Mouse (Mus musculus): ENCODE data around the gene Evi5l. TPM values are rescaled to one million over a fixed set of nuclear protein-coding genes. Genes with fewer than 3 reads are reported as not detected.

The Evi5l gene
- polyA plus RNA-seq, 1 experiment from 2014 or later: 11.8 TPM

DNA sequence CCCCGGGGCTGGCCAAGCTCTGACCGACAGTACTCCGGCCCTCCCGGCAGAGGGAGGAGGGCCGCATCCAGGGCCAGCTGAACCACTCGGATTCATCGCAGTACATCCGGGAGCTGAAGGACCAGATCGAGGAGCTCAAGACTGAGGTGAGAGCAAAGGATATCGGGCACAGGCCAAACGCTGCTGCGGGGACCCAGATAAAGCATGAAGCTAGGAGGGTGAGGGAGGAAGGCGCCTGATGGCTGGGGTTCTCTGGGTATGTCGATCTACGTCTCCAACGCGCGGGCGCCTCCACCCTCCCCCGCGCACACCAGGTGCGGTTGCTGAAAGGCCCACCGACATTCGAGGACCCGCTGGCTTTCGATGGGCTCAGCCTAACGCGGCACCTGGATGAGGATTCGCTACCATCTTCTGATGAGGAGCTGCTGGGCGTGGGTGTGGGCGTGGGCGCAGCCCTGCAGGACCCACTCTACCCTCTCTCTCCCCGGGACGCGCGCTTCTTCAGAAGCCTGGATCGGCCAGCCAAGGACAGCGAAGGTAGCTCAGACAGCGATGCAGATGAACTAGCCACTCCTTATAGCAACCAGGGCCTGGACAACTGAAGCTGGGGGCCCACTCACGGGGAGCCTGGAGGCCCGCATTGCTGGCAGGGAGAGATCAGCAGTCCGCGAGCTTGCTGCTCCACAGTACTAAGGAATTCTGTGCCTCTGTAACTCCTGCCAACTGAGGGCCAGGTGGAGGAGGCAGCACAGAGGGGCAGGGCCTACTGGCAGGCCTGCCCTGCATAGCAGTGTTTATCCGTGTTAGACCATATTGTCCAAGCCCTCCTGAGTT, 40.0 kb downstream of the Evi5l start:
- no peak for ATAC-seq (ENCODE audit: insufficient number of reproducible peaks, insufficient read depth, low FRiP score, low read depth)
- peak overlapping the region; percentile 59 for H3K9ac ChIP-seq (ENCODE audit: low read length)

DNA sequence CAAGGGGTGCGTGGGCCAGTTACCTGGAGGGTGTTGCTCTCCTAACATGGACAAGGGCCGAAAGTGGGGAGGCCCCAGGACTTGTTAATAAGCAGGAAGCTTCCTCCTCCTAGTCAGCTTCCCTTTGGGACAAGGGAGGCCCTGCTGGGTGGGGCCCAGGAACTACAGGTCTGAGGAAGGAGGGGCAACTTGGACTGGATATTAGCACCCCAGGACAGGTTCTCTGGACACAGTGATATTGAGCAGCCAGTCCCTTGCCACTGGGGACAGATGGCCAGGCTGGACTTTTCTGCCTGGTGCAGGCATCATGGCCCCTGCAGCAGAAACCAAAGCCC, 40.6 kb downstream of the Evi5l start:
- Histone ChIP-seq H3K27ac (replicated peaks in 1 of 2; ENCODE audit: control insufficient read depth in 1 of 2, insufficient read depth in 1 of 2, low read depth in 2 of 2, low read length in 2 of 2) (no peak overlapping the region), H3K27me3 (ENCODE audit: control insufficient read depth, insufficient read depth, low read length) (peaks cover 35% of the 10 kb centered on the region), H3K9me3 (ENCODE audit: control insufficient read depth, low read length) (no peaks in the 10 kb centered on the region), H3K9ac (ENCODE audit: low read length) (peak overlapping the region; percentile 59; the same call in 1 of the 2 replicates), H3K36me3 (ENCODE audit: control insufficient read depth, insufficient read depth, low read length) (peaks cover 4% of the 10 kb centered on the region; the same call in 1 of the 2 replicates), H3K4me1 (ENCODE audit: control insufficient read depth in 2 of 2, insufficient read depth in 2 of 2, low read length in 2 of 2) (peaks cover 4 to 11% of the 10 kb centered on the region in 2 experiments), H3K4me2 (ENCODE audit: low read length) (no peak overlapping the region), H3K4me3 (ENCODE audit: control insufficient read depth in 1 of 2, insufficient read depth in 1 of 2, low read depth in 1 of 2, low read length in 2 of 2) (no peak overlapping the region)
- ATAC-seq (ENCODE audit: insufficient number of reproducible peaks, insufficient read depth, low FRiP score, low read depth): no peak
- WGBS: 48% methylated on average over 2 of the region's 2 CpGs

More for the DNA sequence above, 40.0 kb downstream of the Evi5l start:
- peaks cover 4 to 11% of the 10 kb centered on the region in 2 experiments for H3K4me1 ChIP-seq (ENCODE audit: control insufficient read depth in 2 of 2, insufficient read depth in 2 of 2, low read length in 2 of 2)
- 9% methylated on average over 44 of the region's 44 CpGs for WGBS
- peaks cover 35% of the 10 kb centered on the region for H3K27me3 ChIP-seq (ENCODE audit: control insufficient read depth, insufficient read depth, low read length)
- H3K4me2 ChIP-seq (ENCODE audit: low read length): peak overlapping the region; percentile 59
- H3K27ac ChIP-seq (replicated peaks in 1 of 2; ENCODE audit: control insufficient read depth in 1 of 2, insufficient read depth in 1 of 2, low read depth in 2 of 2, low read length in 2 of 2): no peak overlapping the region
- peaks cover 4% of the 10 kb centered on the region; the same call in 1 of the 2 replicates for H3K36me3 ChIP-seq (ENCODE audit: control insufficient read depth, insufficient read depth, low read length)
- no peaks in the 10 kb centered on the region for H3K9me3 ChIP-seq (ENCODE audit: control insufficient read depth, low read length)
- peak overlapping the region; percentile 11 to 24; a peak in 3 of 4 replicates for H3K4me3 ChIP-seq (ENCODE audit: control insufficient read depth in 1 of 2, insufficient read depth in 1 of 2, low read depth in 1 of 2, low read length in 2 of 2)

DNA sequence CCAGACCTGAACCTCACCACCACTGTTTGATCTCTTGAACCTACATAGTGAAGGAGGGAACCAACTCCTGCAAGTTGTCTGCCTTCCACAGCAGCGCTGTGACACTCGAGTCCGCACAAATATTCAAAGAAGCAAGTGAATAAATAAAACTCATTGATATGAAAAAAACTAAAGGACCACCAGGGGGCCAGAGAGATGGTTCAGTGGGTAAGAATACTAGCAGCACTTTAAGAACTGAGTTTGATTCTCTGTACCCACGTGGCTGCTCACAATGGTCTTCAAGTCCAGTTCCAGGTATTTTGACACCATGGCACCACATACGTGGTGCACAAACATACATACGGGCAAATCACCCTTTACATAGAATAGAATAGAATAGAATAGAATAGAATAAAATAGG, 44.7 kb downstream of the Evi5l start:
- H3K27ac ChIP-seq (replicated peaks in 1 of 2; ENCODE audit: control insufficient read depth in 1 of 2, insufficient read depth in 1 of 2, low read depth in 2 of 2, low read length in 2 of 2): no peak overlapping the region
- no peaks in the 10 kb centered on the region for H3K36me3 ChIP-seq (ENCODE audit: control insufficient read depth, insufficient read depth, low read length)
- H3K4me3 ChIP-seq (ENCODE audit: control insufficient read depth in 1 of 2, insufficient read depth in 1 of 2, low read depth in 1 of 2, low read length in 2 of 2): no peak overlapping the region
- H3K9ac ChIP-seq (ENCODE audit: low read length): no peak overlapping the region
- no peaks in the 10 kb centered on the region for H3K9me3 ChIP-seq (ENCODE audit: control insufficient read depth, low read length)
- peaks cover 42% of the 10 kb centered on the region for H3K27me3 ChIP-seq (ENCODE audit: control insufficient read depth, insufficient read depth, low read length)
- ATAC-seq (ENCODE audit: insufficient number of reproducible peaks, insufficient read depth, low FRiP score, low read depth): no peak
- 74% methylated on average over 6 of the region's 6 CpGs for WGBS
- peaks cover 17 to 26% of the 10 kb centered on the region in 2 experiments for H3K4me1 ChIP-seq (ENCODE audit: control insufficient read depth in 2 of 2, insufficient read depth in 2 of 2, low read length in 2 of 2)
- no peak overlapping the region for H3K4me2 ChIP-seq (ENCODE audit: low read length)

DNA sequence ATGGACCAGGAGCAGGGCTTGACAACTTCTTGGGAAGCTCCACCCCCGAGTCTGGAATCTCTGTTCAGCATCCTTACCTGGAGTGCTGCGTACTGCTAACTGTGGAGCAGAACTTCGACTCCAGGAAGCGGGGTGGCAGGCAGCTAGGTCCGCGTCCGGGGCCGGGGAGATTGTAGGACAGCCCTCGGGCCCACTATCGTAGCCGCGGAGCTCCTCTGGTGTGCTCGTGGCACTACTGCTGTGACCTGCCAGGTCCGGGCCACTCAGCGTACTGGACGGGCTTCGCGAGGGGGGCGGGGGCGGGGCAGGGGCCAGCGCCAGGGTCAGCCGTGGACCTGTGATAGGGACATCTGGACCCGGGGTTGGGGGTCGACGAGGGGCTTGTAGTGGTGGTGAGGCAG, 46.4 kb downstream of the Evi5l start:
- H3K9me3 ChIP-seq (ENCODE audit: control insufficient read depth, low read length): no peaks in the 10 kb centered on the region
- peaks cover 46% of the 10 kb centered on the region for H3K27me3 ChIP-seq (ENCODE audit: control insufficient read depth, insufficient read depth, low read length)
- no peak overlapping the region for H3K27ac ChIP-seq (replicated peaks in 1 of 2; ENCODE audit: control insufficient read depth in 1 of 2, insufficient read depth in 1 of 2, low read depth in 2 of 2, low read length in 2 of 2)
- H3K4me3 ChIP-seq (ENCODE audit: control insufficient read depth in 1 of 2, insufficient read depth in 1 of 2, low read depth in 1 of 2, low read length in 2 of 2): peak overlapping the region; percentile 35 to 45; a peak in 3 of 4 replicates
- no peaks in the 10 kb centered on the region for H3K36me3 ChIP-seq (ENCODE audit: control insufficient read depth, insufficient read depth, low read length)
- H3K9ac ChIP-seq (ENCODE audit: low read length): peak overlapping the region; percentile 41
- H3K4me2 ChIP-seq (ENCODE audit: low read length): peak overlapping the region; percentile 75
- H3K4me1 ChIP-seq (ENCODE audit: control insufficient read depth in 2 of 2, insufficient read depth in 2 of 2, low read length in 2 of 2): peaks cover 13 to 21% of the 10 kb centered on the region in 2 experiments
- 2% methylated on average over 25 of the region's 25 CpGs for WGBS
- no peak for ATAC-seq (ENCODE audit: insufficient number of reproducible peaks, insufficient read depth, low FRiP score, low read depth)

DNA sequence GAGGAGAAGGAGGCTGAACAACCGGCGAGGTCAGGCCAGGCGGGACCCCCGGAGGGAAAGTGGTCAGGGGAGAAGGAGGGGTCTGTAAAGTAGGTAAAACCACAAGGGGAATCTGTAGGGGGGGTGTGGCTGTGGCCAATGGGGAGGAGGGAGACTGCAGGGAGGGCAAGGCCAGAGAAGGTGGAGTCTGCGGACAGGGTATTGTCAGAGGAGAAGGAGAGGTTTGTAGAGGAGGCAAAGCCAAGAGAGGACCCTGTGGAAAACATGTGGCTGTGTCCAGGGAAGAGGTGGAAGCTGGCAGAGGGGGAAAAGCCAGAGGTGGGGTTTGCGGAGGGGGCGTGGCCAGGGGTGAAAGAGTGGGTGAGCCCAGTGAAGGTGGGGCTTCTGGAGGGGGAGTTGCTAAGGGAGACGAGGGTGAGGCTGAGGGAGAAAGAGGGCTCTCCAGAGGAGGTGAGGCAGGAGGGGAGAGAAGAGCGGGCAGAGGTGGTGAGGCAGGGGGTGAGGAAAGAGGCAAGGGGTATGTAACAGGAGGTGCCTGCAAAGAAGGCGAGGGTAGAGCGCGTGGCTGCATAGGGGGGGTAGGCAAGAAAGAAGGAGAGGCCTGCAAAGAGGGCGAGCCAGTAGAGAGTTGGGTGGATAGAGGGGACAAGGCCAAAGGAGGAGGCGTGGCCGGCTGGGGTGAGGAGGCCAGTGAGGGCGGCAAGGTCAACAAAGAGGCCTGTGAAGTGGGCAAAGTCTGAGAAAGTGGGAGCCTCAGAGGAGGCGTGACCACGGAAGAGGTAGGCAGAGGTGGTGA, 47.0 kb downstream of the Evi5l start:
- peak overlapping the region; percentile 35 to 45 for H3K4me3 ChIP-seq (ENCODE audit: control insufficient read depth in 1 of 2, insufficient read depth in 1 of 2, low read depth in 1 of 2, low read length in 2 of 2)
- peaks cover 52% of the 10 kb centered on the region for H3K27me3 ChIP-seq (ENCODE audit: control insufficient read depth, insufficient read depth, low read length)
- no peaks in the 10 kb centered on the region for H3K36me3 ChIP-seq (ENCODE audit: control insufficient read depth, insufficient read depth, low read length)
- peaks cover 13 to 21% of the 10 kb centered on the region in 2 experiments for H3K4me1 ChIP-seq (ENCODE audit: control insufficient read depth in 2 of 2, insufficient read depth in 2 of 2, low read length in 2 of 2)
- H3K9me3 ChIP-seq (ENCODE audit: control insufficient read depth, low read length): no peaks in the 10 kb centered on the region
- ATAC-seq (ENCODE audit: insufficient number of reproducible peaks, insufficient read depth, low FRiP score, low read depth): no peak; the same call in 1 of the 2 replicates
- H3K9ac ChIP-seq (ENCODE audit: low read length): peak overlapping the region; percentile 41
- WGBS: 2% methylated on average over 18 of the region's 18 CpGs
- peak overlapping the region; percentile 75 for H3K4me2 ChIP-seq (ENCODE audit: low read length)
- no peak overlapping the region for H3K27ac ChIP-seq (replicated peaks in 1 of 2; ENCODE audit: control insufficient read depth in 1 of 2, insufficient read depth in 1 of 2, low read depth in 2 of 2, low read length in 2 of 2)

DNA sequence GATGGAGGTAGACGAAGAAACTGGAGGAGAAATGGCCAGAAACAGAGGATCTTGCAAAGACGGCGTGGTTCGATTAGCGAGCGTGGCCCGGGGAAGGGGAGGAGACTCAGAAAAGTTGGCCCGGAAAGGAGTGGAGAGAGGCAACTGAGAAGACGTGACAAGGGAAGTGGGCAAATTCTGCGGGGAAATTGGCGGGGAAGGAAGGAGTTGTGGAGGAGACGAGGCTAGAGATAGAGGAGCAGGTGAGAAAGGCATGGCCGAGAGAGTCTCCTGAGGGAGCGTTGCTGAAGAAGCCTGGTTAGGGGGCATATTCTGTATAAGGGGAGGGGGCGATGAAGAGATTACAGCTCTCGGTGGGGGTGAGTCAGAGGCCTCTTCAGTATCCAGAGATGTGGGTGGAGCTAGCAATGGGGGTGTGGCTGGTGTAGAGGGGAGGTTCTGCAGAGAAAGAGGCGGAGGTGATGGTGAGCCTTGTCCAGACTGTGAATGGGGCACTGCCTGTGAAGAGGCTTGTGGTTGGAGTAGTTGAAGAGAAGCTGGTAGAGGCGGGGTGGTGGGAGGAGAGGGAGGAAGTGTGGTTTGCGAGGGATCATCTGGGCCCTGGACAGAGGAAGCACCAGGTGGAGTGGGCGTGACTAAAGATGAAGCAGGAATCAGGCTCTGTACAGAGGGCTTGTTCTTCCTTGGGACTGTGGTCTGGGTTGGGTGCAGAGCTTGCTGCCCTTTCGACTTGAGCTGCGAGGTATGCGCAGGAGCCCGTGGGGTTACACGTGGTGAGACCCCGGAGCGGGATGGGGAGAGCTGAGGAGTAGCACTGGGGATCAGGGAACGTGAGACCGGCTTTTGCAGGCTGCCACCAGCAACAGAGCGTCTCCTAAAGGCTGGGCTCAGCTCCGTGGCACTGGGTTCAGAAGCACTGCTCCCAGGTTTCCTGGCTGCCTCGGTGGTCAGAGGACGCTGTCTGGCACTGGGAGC, 47.9 kb downstream of the Evi5l start:
- Histone ChIP-seq H3K4me2 (ENCODE audit: low read length) (peak overlapping the region; percentile 75), H3K4me1 (ENCODE audit: control insufficient read depth in 2 of 2, insufficient read depth in 2 of 2, low read length in 2 of 2) (peaks cover 13 to 21% of the 10 kb centered on the region in 2 experiments), H3K36me3 (ENCODE audit: control insufficient read depth, insufficient read depth, low read length) (no peaks in the 10 kb centered on the region), H3K27ac (replicated peaks in 1 of 2; ENCODE audit: control insufficient read depth in 1 of 2, insufficient read depth in 1 of 2, low read depth in 2 of 2, low read length in 2 of 2) (no peak overlapping the region), H3K9me3 (ENCODE audit: control insufficient read depth, low read length) (no peaks in the 10 kb centered on the region), H3K9ac (ENCODE audit: low read length) (peak overlapping the region; percentile 30; the same call in 1 of the 2 replicates), H3K4me3 (ENCODE audit: control insufficient read depth in 1 of 2, insufficient read depth in 1 of 2, low read depth in 1 of 2, low read length in 2 of 2) (peak overlapping the region; percentile 35 to 45), H3K27me3 (ENCODE audit: control insufficient read depth, insufficient read depth, low read length) (peaks cover 53% of the 10 kb centered on the region)
- peak; percentile 45; the same call in 1 of the 2 replicates for ATAC-seq (ENCODE audit: insufficient number of reproducible peaks, insufficient read depth, low FRiP score, low read depth)
- 4% methylated on average over 33 of the region's 33 CpGs for WGBS

DNA sequence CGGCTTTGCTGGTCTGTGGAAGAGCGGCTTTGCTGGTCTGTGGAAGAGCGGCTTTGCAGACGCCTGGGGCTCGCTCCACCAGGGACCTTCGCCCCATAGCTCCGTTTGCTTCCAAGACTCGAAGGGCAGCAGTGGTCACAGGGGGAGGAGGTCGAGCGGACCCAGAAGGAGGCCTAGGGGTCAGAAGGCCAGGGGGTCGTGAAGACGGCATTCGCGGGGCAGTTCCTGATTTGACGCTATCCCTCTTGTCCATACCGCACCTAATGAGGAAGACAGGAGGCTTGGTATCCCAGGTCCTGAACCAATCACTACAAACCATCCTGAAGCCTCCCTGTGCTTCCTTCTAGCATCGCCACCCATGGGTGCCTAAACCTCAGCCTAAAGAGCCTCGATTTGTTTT, 49.9 kb downstream of the Evi5l start:
- no peak overlapping the region for H3K27ac ChIP-seq (replicated peaks in 1 of 2; ENCODE audit: control insufficient read depth in 1 of 2, insufficient read depth in 1 of 2, low read depth in 2 of 2, low read length in 2 of 2)
- H3K9me3 ChIP-seq (ENCODE audit: control insufficient read depth, low read length): no peaks in the 10 kb centered on the region
- ATAC-seq (ENCODE audit: insufficient number of reproducible peaks, insufficient read depth, low FRiP score, low read depth): no peak
- H3K9ac ChIP-seq (ENCODE audit: low read length): peak overlapping the region; percentile 62
- WGBS: 10% methylated on average over 18 of the region's 18 CpGs
- H3K4me3 ChIP-seq (ENCODE audit: control insufficient read depth in 1 of 2, insufficient read depth in 1 of 2, low read depth in 1 of 2, low read length in 2 of 2): peak overlapping the region; percentile 1 to 52; a peak in 2 of 4 replicates
- peaks cover 56% of the 10 kb centered on the region for H3K27me3 ChIP-seq (ENCODE audit: control insufficient read depth, insufficient read depth, low read length)
- no peaks in the 10 kb centered on the region for H3K36me3 ChIP-seq (ENCODE audit: control insufficient read depth, insufficient read depth, low read length)
- H3K4me2 ChIP-seq (ENCODE audit: low read length): peak overlapping the region; percentile 93
- peaks cover 13 to 21% of the 10 kb centered on the region in 2 experiments for H3K4me1 ChIP-seq (ENCODE audit: control insufficient read depth in 2 of 2, insufficient read depth in 2 of 2, low read length in 2 of 2)
